Mouse (Mus musculus) ZHBTc4 (cell line): ENCODE measurements around the gene Krtap5-3.
"Not testable (repeated sequence)": the region's sequence is repeated elsewhere in the genome, so short reads cannot be mapped to it uniquely, and the experiment has no call there.

Experiments used
- DNase-seq: peaks from one replicate; pipeline ENCODE4 v3.0.0-alpha.2; 2011; ENCODE audit warnings: low read depth, low spot score

The Krtap5-3 gene

GRCm38 (mm10) chr7:142201064-142201463, at the start of gene Krtap5-3:
Gene Krtap5-3, plus strand, starts transcription at chr7:142201364.
- DNase-seq, result no peak

GRCm38 (mm10) chr7:142152191-142152590, 49.0 kb upstream of the Krtap5-3 start:
- DNase-seq, result no peak

- no peak for DNase-seq
Observed at GRCm38 (mm10) chr7:142155308-142155707, 45.9 kb upstream of the Krtap5-3 start.

DNA sequence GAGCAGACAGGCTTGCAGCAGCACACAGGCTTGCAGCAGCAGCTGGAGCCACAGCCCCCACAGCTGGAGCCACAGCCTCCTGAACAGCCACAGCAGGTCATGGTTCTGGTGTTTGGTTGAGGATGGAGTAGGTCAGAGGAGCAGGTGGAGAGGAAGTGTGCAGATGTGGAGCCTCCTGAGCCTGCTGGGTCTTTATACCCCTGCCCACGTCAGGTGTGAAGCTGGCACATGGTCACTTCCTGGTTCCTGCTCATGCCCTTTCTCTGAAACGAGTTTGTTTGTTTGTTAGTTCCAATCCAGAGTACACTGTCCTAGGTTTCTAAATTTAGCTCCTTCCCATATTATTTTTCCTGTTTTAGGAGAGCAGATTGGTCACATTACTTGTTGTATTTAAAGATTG, 44.2 kb upstream of the Krtap5-3 start, which contains the start of gene Gm29735:
Gene Gm29735 (minus strand): TSS at position 101 of the 400 bp plus-strand sequence.
- DNase-seq, result not testable (repeated sequence)

DNA sequence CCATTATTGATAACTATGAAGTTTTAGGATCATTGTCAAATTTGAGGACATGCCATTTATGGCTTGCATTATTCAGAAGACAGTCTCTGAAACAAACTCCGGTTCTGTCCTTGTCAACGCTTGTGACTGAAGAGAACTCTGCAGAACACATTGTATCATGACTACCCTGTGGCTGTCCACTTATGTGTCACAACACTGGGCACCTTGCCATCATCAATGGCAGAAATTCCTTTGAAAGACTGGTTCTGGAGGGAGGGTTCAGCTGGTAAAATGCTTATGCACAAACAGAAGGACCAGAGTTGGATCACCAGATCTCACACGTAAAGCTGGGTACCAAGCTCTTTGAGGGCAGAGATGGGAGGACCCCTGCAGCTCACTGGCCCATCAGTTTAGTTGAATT, 41.8 kb upstream of the Krtap5-3 start:
- DNase-seq, result no peak

- not testable (repeated sequence) for DNase-seq
Observed at GRCm38 (mm10) chr7:142165639-142166038, 35.5 kb upstream of the Krtap5-3 start, which contains the start of gene Gm4553. Gene Gm4553, minus strand, starts transcription at chr7:142165739.

DNA sequence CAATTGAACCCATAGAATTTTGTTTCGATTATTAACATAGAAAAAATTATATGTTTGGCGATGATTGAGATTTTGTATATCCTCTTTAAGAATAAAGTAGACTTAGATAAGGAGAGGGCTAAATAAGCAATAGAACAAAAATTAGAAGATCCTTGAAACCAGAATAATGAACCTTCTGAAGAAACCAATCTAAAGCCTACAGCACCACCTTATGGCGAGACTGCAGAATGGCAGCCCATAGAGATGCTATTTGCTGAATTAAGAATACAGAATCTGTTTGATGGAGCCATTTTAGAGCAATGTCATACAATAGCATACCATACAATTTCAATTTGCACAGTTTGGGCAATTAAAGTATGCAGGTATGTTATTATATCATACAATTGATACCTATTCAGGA, 31.3 kb upstream of the Krtap5-3 start:
- peak; percentile 54 for DNase-seq

DNA sequence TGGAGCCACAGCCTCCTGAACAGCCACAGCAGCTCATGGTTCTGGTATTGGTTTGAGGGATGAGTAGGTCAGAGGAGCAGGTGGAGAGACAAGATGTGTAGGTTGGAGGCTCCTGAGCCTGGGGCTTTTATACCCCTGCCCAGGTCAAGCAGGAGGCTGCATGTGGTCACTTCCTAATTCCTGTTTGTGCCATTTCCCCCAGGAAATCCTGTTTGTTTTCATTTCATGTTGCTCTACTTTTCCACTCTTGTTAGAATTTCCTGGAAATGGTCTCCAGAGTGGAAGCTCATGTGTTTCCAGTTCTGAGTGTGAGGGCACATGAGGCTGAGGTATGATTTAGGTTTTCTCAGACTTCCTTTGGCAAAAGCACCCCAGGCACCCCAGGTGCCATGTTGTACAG, 25.3 kb upstream of the Krtap5-3 start, which contains the start of gene Krtap5-2:
Gene Krtap5-2 (minus strand): TSS at position 101 of the 400 bp plus-strand sequence.
- DNase-seq, result not testable (repeated sequence)

DNA sequence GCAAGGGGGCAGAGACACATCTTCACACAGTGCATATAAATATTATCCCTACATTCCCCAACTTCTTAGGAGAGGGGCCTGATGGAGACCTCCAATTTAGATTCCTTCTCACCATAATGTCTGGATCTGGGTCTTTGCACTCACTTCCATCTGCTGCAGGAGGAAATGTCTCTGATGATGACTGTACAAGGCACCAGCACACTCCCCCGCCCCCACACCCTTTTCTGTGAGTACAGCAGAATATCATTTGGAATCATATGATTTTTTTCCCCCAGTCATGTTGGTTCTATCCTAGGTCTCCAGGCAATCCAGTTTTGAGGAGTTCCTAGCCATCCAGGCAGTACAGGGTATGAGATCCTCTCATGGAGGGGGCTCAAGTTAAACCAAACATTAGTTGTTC, 22.5 kb upstream of the Krtap5-3 start:
- DNase-seq, result no peak

GRCm38 (mm10) chr7:142181021-142181420, 20.1 kb upstream of the Krtap5-3 start:
- no peak for DNase-seq

DNA sequence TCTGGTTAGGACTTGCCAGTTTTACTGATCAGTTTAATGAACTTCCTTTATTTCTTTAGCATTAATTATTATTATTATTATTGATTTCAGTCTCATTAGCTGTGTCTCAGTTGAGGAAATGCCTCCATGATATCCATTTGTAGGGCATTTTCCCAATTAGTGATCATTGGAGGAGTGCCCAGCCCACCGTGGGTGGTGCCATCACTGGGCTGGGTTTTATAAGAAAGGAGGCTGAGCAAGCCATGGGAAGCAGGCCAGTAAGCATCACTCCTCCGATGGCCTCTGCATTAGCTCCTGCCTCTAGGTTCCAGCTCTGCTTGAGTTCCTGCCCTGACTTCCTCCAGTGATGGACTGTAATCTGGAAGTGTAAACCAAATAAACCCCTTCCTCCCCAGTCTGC, 13.0 kb upstream of the Krtap5-3 start:
- no peak for DNase-seq

DNA sequence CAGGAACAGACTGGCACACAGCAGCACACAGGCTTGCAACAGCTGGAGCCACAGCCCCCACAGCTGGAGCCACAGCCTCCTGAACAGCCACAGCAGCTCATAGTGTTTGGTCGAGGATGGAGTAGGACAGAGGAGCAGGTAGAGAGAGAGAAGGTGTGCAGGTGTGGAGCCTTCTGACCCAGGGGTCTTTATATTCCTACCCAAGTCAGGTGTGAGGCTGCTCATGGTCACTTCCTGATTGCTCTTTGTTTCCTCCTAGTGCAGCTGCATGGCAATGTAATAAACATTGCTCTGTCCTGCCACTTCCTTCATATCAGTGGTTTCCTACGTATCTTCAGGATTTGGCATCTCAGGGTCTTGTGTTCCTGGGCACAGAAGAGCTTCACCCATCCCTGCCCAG, 10.9 kb upstream of the Krtap5-3 start, which contains the start of gene Gm10153:
Gene Gm10153 (minus strand): TSS at position 101 of the 400 bp plus-strand sequence.
- no peak for DNase-seq

DNA sequence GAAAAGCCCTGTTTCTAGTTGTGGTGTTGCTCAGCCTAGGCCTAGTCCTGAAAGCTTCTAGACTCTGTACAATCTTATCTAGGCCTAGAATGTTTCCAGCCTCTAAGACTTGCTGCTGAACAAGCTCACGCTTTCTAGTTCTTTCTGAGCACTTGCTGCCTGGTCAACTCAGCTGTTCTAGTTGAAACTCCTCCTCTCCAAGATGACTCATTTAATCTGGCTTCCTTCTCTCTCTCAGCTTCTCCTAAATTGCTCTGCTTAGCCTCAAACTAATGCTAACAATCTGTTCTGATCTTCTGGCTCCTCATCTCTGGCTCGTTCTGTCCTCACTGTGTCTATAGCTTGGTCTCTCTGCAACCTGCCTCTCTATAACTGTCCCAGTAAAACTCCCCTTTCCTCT, 2.4 kb upstream of the Krtap5-3 start:
- DNase-seq, result no peak

DNA sequence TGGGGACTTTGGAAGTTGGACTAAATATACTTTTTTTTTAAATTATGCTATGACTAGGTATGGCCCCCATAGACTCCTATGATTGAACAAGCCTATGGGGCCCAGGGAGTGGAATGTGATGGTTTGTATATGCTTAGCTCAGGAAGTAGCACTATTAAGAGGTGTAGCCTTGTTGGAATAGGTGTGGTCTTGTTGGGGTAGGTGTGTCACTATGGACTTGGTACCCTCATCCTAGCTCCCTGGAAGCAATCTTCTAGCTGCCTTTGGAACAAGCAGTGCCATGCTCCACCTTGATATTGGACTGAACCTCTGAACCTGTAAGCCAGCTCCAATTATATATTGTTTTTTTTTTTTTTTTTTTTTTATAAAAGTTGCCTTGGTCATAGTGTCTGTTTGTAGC, 4.3 kb downstream of the Krtap5-3 start:
- DNase-seq, result no peak

GRCm38 (mm10) chr7:142206891-142207290, 5.7 kb downstream of the Krtap5-3 start:
- DNase-seq, result peak; percentile 59

GRCm38 (mm10) chr7:142211559-142211958, 10.4 kb downstream of the Krtap5-3 start, which contains the start of gene Gm7579:
Gene Gm7579, plus strand, starts transcription at chr7:142211859.
- DNase-seq, result no peak

GRCm38 (mm10) chr7:142212136-142212535, 11.0 kb downstream of the Krtap5-3 start:
- not testable (repeated sequence) for DNase-seq

DNA sequence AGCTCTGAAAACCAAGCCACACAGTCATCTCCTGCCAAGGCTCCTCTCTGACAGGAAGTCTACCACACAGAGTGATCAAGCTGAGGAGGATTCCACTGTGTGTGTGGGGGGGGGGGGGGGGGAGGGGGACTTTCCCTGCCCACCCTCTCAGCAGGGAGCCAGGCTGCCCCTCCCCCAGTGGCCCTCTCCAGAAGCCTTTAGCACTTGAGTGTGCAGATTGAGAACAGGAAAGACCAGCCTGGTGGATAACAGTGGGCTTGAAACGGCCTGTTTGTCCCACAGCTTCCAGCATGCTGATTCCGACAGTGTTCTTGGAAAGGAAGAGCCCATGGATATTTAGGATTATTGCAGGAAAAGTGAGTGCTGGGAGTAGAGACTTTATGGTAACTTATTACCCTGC, 23.4 kb downstream of the Krtap5-3 start:
- peak; percentile 19 for DNase-seq

DNA sequence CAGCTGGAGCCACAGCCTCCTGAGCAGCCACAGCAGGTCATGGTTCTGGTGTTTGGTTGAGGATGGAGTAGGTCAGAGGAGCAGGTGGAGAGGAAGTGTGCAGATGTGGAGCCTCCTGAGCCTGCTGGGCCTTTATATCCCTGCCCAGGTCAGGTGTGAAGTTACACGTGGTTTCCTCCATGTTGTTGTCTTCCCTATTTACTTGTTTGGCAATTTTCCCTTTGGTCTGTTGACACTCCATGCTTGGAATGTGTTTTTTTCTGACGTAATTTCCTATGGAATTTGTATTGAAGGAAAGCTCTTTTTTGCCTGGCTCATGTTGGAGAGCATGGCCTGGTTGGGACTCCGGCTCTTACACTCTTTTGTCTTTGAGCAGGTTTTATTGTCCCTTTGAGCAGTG, 28.7 kb downstream of the Krtap5-3 start, which contains the start of gene Krtap5-5:
Gene Krtap5-5 (minus strand): TSS at position 101 of the 400 bp plus-strand sequence.
- DNase-seq, result not testable (repeated sequence)

DNA sequence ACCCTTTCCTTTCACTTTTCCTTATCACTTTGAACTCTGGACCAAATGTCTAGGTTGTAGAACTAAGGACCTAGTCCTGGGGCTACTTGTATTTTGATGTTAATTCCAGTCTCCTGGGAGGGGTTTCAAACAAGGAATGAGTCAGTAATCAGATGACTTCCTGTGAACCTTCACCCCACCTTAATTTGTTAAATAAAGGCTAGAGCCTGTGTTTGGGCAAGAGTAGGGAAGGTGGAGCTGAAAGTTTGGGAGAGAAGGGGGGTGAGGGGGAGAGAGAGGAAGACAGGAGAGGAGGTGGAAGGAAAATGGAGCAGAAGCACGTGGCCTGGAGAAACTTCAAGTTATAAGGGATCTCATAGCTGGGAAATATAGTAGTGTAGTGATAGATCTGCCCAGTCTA, 30.4 kb downstream of the Krtap5-3 start:
- peak; percentile 91 for DNase-seq

DNA sequence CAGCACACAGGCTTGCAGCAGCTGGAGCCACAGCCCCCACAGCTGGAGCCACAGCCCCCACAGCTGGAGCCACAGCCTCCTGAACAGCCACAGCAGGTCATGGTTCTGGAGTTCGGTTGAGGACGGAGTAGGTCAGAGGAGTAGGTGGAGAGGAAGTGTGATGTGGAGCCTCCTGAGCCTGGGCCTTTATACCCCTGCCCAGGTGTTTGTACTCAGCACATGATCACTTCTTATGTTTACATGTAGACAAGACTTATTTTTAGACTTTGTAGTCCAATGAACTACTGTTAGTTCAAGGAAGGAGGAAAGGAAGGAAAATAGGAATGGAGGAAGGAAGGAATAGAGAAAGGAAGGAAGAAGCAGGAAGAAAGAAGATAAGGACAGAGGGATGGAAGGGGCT, 39.8 kb downstream of the Krtap5-3 start, which contains the start of gene Gm40460:
Gene Gm40460 (minus strand): TSS at position 101 of the 400 bp plus-strand sequence.
- DNase-seq, result no peak

DNA sequence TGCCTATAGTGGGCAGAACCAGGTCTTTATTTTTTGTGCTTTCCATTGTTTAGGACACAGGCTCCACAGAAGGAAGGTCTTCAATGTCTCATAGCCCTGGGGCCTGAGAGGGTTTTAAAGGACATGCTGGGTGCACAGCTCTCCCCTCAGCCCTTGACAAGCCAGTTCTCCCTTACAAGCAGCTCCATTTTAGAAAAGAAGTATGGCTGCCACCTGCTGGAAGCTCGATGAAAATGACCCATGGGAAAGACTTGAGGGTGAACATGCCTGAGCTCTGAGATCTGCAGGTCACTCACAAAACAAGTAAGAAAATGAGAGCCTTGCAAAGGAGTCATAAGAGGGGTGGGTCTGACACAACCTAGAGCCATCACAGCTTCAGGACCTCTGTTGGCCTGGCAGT, 48.7 kb downstream of the Krtap5-3 start:
- peak; percentile 62 for DNase-seq
